Mouse (Mus musculus) forebrain, embryonic 16.5 days (tissue): ENCODE measurements at regions not wholly inside any gene's neighbourhood (a gene's known extent, or its start where the extent isn't known, plus 50 kb on each side); places are given as distances from the start of the nearest gene placed in this dataset.

Experiments used
- ATAC-seq: fragments of 200-750 bp; cut with Nextera tagmentation; 2 replicates; pipeline ENCODE4 v1.8.0; 2017; ENCODE audit warnings: mild to moderate bottlenecking, moderate library complexity
- H3K27ac ChIP-seq: fragments of 300-500 bp; sonication (generic); 2 replicates; pipeline ENCODE4 v1.5.1; 2014; ENCODE audit warnings: low read length, control low read depth
- H3K27me3 ChIP-seq: fragments of 300-500 bp; sonication (generic); replicated peaks from 2 replicates; pipeline ENCODE4 v1.6.1; 2014; ENCODE audit warnings: low read length; ENCODE audit not compliant: control insufficient read depth, insufficient read depth
- H3K36me3 ChIP-seq: fragments of 300-500 bp; sonication (generic); 2 replicates; pipeline ENCODE4 v1.6.1; 2014; ENCODE audit not compliant: control insufficient read depth, insufficient read depth
- H3K4me1 ChIP-seq: fragments of 300-500 bp; sonication (generic); replicated peaks from 2 replicates; pipeline ENCODE4 v1.6.1; 2014; ENCODE audit warnings: low read length; ENCODE audit not compliant: control insufficient read depth, insufficient read depth
- H3K4me2 ChIP-seq: fragments of 300-500 bp; sonication (generic); 2 replicates; pipeline ENCODE4 v1.6.1; 2014; ENCODE audit warnings: mild to moderate bottlenecking, low read length, control low read depth
- H3K4me3 ChIP-seq: fragments of 300-500 bp; sonication (generic); replicated peaks from 2 replicates; pipeline ENCODE4 v1.5.1; 2014; ENCODE audit warnings: mild to moderate bottlenecking, low read length, control low read depth
- H3K9ac ChIP-seq: fragments of 300-500 bp; sonication (generic); replicated peaks from 2 replicates; pipeline ENCODE4 v1.6.1; 2014; ENCODE audit warnings: low read depth, low read length, control low read depth
- H3K9me3 ChIP-seq: fragments of 300-500 bp; sonication (generic); 2 replicates; pipeline ENCODE4 v1.6.1; 2016; ENCODE audit warnings: low read length; ENCODE audit not compliant: control insufficient read depth
- WGBS: fragments of 180-500 bp; shearing (Covaris S2); extraction: QIAGEN DNeasy Blood & Tissue Kit; methylation state at CpG from one replicate; pipeline ENCODE4 v1.1.7; 2014; 5-methylcytosine and 5-hydroxymethylcytosine counted together

DNA sequence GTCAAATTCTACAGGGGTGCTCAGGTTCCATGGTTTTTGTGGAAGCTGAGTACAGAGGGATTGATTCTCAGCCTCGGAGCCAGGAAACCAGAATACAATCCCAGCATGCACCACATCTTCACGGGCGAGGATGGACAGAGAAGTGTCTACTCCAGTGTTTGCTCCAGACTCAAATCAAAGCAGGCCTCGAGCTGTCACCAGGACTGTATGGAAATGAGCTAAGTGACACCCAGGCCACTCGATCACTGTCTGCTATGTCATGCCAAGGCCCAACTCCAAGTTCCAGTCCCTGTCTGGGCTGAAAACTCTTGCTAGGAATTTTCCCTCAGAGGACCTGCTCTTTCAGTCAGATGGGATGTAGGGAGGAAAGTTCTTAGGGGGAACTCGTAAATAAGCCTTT lies 86.8 kb upstream of the Rbms3 start:
- H3K4me3 ChIP-seq: no peak overlapping the region
- H3K4me1 ChIP-seq: no peaks in the 10 kb centered on the region
- no peak for ATAC-seq
- no peak overlapping the region for H3K4me2 ChIP-seq
- 82% methylated on average over 6 of the region's 6 CpGs for WGBS
- no peak overlapping the region for H3K27ac ChIP-seq
- H3K36me3 ChIP-seq: no peaks in the 10 kb centered on the region
- H3K9me3 ChIP-seq: no peaks in the 10 kb centered on the region
- no peak overlapping the region for H3K9ac ChIP-seq
- H3K27me3 ChIP-seq: no peaks in the 10 kb centered on the region

DNA sequence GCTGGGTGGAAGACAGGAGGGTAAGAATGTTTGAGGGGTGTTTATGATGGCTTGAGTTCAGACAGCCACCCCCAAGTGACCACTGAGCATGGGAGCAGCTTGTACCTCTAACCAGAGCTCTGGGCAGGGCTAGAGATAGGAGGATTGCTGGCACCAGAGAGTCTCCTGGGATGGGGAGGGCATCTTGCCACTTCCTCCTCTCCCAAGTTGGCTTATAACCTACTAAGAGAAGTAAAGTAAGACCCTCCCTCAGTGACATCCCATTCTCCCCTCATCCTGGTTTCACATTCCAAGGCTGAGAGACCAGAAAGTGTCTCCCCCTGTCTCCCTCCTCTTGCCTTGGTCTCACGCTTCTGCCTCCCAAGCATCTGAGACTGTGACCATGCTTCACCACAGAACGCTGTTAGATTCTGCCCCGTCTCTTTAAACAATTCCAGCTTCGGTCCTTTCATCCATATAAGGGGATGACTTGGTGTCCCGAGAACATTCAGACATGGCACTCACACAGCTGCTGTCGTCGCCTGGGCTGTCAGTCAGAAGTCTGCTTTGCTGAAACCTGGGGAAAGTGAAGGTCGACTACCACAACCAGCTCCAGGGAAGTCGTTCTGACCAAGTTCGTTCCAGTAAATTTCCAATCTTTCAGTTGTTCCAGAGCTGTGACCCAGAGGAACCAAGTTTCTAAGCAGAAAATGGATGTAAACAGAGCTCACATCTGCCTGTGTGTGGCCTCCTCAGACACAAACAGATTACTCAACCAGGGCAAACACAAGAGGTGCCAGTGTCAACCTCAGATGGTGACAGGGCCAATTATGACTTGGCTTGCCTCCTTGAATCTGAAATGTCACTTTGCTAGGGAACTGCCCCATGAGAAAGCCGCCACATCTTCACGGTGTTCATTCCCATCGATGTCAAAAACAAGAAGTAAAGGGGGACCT lies 85.3 kb upstream of the Rbms3 start:
- no peak for ATAC-seq

DNA sequence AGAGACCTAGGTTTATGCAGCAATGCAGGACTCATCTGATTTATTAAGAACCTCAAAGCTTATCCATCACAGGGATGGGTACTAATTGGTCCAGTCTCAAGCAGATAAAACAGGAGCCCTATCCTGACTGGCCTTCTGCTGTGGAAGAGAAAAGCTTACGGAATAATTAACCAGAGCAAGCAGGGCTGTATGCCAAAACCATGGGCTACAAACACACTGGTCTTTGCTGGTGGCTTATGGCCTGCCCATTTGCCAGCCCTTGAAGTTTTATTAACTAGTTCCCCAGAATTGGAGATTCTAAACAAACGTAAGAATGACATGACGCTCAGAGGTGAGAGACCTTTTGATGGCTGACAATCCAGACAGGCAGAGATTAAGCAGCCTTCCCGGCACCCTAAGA lies 83.4 kb upstream of the Rbms3 start:
- no peak for ATAC-seq
- Histone ChIP-seq H3K4me1 (no peaks in the 10 kb centered on the region), H3K4me2 (no peak overlapping the region), H3K27ac (no peak overlapping the region), H3K9me3 (no peaks in the 10 kb centered on the region), H3K36me3 (no peaks in the 10 kb centered on the region), H3K9ac (no peak overlapping the region), H3K4me3 (no peak overlapping the region), H3K27me3 (no peaks in the 10 kb centered on the region)
- WGBS: 79% methylated on average over 4 of the region's 4 CpGs

More for the DNA sequence above, 85.3 kb upstream of the Rbms3 start:
- Histone ChIP-seq H3K9me3 (no peaks in the 10 kb centered on the region), H3K4me1 (no peaks in the 10 kb centered on the region), H3K36me3 (no peaks in the 10 kb centered on the region), H3K9ac (no peak overlapping the region), H3K27me3 (no peaks in the 10 kb centered on the region), H3K27ac (no peak overlapping the region), H3K4me2 (no peak overlapping the region), H3K4me3 (no peak overlapping the region)
- 87% methylated on average over 13 of the region's 13 CpGs for WGBS

DNA sequence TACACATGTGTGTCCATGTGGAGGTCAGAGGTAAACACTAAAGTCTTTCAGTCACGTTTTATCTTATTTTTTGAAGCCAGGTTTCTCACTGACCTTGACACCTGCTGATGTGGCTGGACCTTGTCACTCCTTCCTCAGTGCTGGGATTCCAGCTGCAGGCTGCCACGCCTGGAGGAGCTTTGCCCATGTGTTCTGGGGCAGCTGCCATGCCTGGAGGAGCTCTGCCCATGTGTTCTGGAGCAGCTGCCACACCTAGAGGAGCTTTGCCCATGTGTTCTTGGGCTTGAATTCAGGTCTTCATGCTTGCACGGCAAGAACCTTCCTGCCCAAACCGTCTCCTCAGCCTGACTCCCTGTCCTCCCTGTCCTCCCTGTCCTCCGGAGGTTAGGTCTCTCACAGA lies 82.1 kb upstream of the Rbms3 start:
- H3K4me3 ChIP-seq: no peak overlapping the region
- 89% methylated on average over 5 of the region's 5 CpGs for WGBS

DNA sequence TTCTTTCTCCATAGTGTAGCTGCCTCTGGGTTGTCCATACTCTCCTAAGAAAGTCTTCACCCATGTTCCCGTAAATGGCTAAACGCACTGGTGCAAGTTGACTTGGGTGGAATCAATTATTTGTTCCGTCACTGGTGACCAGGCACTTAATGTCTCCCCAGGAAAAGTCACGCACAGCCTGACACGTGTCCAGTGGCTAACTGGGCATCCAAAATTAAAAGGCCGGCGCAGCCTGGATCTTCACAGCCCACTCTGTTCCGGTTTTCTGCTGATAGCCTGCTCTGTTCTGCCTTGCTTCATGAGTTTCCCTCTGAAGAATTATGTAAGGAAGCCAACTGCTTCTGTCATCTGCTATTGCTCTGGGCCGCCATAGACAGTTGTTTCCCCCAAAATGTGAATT lies 81.3 kb upstream of the Rbms3 start:
- 92% methylated on average over 9 of the region's 9 CpGs for WGBS
- Histone ChIP-seq H3K9me3 (no peaks in the 10 kb centered on the region), H3K4me2 (no peak overlapping the region), H3K27ac (no peak overlapping the region), H3K4me3 (no peak overlapping the region), H3K27me3 (no peaks in the 10 kb centered on the region), H3K9ac (no peak overlapping the region), H3K4me1 (no peaks in the 10 kb centered on the region), H3K36me3 (no peaks in the 10 kb centered on the region)
- ATAC-seq: no peak

More for the DNA sequence above, 82.1 kb upstream of the Rbms3 start:
- Histone ChIP-seq H3K27ac (no peak overlapping the region), H3K27me3 (no peaks in the 10 kb centered on the region), H3K4me2 (no peak overlapping the region), H3K4me1 (no peaks in the 10 kb centered on the region), H3K9ac (no peak overlapping the region), H3K9me3 (no peaks in the 10 kb centered on the region), H3K36me3 (no peaks in the 10 kb centered on the region)
- no peak for ATAC-seq

DNA sequence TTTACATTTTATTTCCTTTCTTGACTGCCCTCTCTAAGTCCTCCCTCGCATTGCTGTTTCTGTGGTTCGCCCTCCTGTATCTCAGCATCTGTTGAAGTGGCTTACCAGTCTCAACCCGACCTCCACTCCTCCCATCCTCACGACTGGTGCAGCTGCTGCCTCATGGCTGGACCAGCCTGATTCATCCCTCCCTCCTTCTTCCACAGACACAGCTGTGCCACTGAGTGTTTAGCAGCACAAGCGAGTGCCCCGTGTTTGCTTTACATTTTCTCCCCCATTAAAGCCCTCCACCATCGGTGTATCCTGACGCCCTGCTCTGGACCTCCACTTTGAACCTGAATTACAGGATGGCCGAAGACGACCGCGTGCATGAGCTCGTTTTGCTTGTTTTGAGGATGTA lies 80.0 kb upstream of the Rbms3 start:
- no peak overlapping the region for H3K9ac ChIP-seq
- no peaks in the 10 kb centered on the region for H3K36me3 ChIP-seq
- no peak overlapping the region for H3K4me3 ChIP-seq
- WGBS: 89% methylated on average over 13 of the region's 13 CpGs
- ATAC-seq: no peak
- H3K4me1 ChIP-seq: no peaks in the 10 kb centered on the region
- no peak overlapping the region for H3K27ac ChIP-seq
- H3K9me3 ChIP-seq: no peaks in the 10 kb centered on the region
- no peak overlapping the region for H3K4me2 ChIP-seq
- no peaks in the 10 kb centered on the region for H3K27me3 ChIP-seq

DNA sequence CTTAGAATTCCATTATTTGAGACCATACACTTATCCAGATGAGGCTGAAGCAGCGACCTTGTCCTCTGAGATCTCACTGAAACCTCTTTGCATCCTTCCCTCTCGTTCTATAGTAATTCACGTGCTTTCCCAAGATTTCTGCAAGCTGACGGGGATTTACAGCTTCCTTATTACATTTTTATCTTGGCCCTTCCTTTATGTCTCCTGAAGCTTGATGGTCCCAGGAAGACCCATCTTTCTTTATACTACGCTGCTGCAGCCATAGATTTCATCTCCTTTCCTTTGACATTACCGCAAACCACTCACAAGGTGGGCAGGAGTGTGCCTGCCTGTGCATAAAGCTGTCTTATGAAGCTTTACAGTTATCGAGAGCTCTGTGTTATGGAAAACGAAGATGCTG lies 63.3 kb upstream of the Rbms3 start:
- ATAC-seq: no peak
- no peaks in the 10 kb centered on the region for H3K36me3 ChIP-seq
- no peak overlapping the region for H3K4me2 ChIP-seq
- no peak overlapping the region for H3K9ac ChIP-seq
- no peaks in the 10 kb centered on the region for H3K4me1 ChIP-seq
- no peak overlapping the region for H3K27ac ChIP-seq
- no peaks in the 10 kb centered on the region for H3K27me3 ChIP-seq
- whole genome bisulfite sequencing: 94% methylated on average over 8 of the region's 8 CpGs
- no peak overlapping the region for H3K4me3 ChIP-seq
- peaks cover 3% of the 10 kb centered on the region for H3K9me3 ChIP-seq

DNA sequence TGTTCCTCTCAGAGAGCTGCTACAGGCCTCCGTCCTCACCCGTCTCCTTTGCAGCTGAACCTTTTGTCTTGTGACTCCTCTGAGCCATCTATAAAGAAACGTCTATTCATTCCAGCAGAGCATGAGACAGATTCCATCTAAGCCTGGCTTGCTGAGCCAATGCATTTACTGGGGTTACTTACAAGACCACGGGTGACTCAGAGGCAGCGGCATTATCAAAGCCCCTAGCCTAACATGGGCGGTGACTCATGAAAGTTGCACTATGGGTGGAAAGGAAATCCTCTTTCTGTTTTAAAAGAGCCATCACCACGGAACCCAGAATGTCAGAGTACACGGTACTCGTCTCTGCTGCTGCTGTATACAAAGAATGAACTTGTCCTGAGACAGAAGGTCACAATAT lies 62.8 kb upstream of the Rbms3 start:
- Histone ChIP-seq H3K4me2 (no peak overlapping the region), H3K4me1 (no peaks in the 10 kb centered on the region), H3K36me3 (no peaks in the 10 kb centered on the region), H3K27ac (no peak overlapping the region), H3K9me3 (peaks cover 3% of the 10 kb centered on the region), H3K27me3 (no peaks in the 10 kb centered on the region), H3K4me3 (no peak overlapping the region), H3K9ac (no peak overlapping the region)
- ATAC-seq: no peak
- WGBS: 38% methylated on average over 9 of the region's 9 CpGs

DNA sequence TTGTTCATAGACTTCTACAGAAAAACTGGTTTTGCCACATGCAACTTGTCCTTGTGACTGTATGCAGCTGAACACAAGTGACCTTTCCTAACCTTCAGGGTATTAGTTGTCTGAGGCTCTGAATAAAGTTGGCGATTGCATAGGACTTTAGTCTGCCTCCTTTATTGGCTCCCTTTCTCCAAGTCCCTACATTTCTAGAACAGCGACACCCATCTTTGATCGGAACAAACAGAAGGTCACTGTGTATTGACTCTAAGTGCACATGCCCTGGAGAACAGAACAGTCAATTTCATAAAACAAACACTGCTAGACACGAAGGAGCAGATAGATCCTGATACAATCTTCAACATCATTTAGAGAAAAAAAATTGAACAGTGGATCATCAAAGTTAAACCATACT lies 60.2 kb upstream of the Rbms3 start:
- Histone ChIP-seq H3K36me3 (no peaks in the 10 kb centered on the region), H3K9ac (no peak overlapping the region), H3K4me3 (no peak overlapping the region), H3K4me2 (no peak overlapping the region), H3K9me3 (peaks cover 3% of the 10 kb centered on the region), H3K4me1 (no peaks in the 10 kb centered on the region), H3K27me3 (no peaks in the 10 kb centered on the region), H3K27ac (no peak overlapping the region)
- no peak for ATAC-seq
- 84% methylated on average over 4 of the region's 4 CpGs for WGBS
